Mouse (Mus musculus) small intestine, adult 2 months (tissue): ENCODE results near the gene Plekhg1.

ENCODE experiments used
- CTCF ChIP-seq: fragments of 200-500 bp; IDR thresholded peaks from 2 replicates; pipeline ENCODE4 v1.5.1; 2012; ENCODE audit warnings: low read depth, mild to moderate bottlenecking, control low read depth, inconsistent platforms, low read length, moderate library complexity, mixed read lengths; ENCODE audit not compliant: insufficient replicate concordance, insufficient read length; ENCODE audit errors: extremely low read depth
- POLR2A ChIP-seq: fragments of 200-500 bp; IDR thresholded peaks from 2 replicates; pipeline ENCODE4 v1.6.1; 2012; ENCODE audit warnings: low read depth, mild to moderate bottlenecking, control low read depth, inconsistent platforms, low read length, moderate library complexity

DNA sequence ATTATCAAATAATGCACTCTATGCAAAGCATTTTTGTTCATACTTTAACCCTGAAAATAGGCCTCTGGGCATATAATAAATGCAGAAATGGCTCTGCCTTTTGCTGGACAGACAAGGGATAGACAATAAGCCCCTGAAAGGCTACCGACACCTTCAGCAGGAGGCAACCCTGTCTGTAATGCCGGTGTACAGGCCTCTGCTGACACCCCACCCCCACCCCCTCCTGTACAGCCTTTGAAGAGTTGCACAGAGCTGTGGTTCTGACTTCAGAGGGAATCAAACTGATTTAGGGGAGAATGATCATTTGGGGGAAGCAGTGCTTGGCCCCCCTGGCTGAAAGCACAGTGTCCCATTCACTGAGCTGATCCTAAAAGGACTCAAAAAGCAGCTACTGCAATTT lies 17.8 kb upstream of the Plekhg1 start:
- no peak for TF ChIP-seq CTCF
- no peak for TF ChIP-seq POLR2A
